Mouse (Mus musculus) urinary bladder, postnatal 10 days (tissue): Measurements from ENCODE around the gene Tmem14a.
"Not testable (repeated sequence)": the region's sequence is repeated elsewhere in the genome, so short reads cannot be mapped to it uniquely, and the experiment has no call there.

Experiments
- DNase-seq: peaks from one replicate; pipeline ENCODE4 v3.0.0; 2022; ENCODE audit warnings: low spot score

Tmem14a gene

GRCm38 (mm10) chr1:21218489-21218919, at the start of gene Tmem14a:
TSS of gene Tmem14a (plus strand) at chr1:21218575.
- peak; percentile 56 for DNase-seq

GRCm38 (mm10) chr1:21185196-21185595, 33.2 kb upstream of the Tmem14a start:
- DNase-seq, result no peak

DNA sequence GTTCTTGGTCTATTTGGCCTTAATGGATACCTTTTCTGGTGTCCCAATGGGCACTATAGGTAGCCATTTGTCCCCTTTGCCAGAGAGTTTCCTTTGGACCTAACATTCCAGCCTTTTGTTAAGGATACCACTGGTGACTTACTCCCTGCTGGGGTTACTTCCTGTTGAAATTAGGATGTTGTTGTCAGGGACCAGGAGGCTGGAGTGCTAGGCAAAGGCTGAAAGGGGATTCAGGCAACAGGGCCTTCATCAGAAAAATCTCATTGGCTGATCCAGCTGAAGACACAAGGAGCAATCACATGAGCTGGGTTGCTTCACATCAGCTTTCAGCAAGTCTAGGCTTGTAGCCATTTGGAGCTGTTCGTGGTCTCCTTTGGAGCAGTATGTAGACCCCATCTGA, 12.1 kb upstream of the Tmem14a start:
- no peak for DNase-seq

DNA sequence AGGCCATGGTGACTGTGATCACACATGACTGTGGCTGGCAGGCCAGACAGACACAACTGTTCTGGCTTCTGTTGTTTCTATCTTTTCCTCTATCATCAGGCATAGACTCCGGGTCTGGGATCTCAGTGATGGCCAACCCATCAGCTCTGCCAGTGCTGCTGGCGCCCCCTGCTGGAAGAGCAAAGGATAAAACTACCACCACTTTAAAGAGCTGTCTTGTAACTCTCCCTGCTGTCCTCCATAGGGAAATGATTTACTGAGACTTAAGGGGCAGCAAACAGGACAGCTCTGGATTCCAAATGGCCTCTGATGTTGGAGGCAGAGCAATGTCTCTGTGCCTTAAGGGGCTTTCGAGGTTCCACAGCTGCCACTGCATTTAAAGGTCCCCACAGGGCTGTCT, 4.8 kb upstream of the Tmem14a start:
- DNase-seq, result not testable (repeated sequence)

GRCm38 (mm10) chr1:21213991-21214692, 4.2 kb upstream of the Tmem14a start:
- DNase-seq, result not testable (repeated sequence)

DNA sequence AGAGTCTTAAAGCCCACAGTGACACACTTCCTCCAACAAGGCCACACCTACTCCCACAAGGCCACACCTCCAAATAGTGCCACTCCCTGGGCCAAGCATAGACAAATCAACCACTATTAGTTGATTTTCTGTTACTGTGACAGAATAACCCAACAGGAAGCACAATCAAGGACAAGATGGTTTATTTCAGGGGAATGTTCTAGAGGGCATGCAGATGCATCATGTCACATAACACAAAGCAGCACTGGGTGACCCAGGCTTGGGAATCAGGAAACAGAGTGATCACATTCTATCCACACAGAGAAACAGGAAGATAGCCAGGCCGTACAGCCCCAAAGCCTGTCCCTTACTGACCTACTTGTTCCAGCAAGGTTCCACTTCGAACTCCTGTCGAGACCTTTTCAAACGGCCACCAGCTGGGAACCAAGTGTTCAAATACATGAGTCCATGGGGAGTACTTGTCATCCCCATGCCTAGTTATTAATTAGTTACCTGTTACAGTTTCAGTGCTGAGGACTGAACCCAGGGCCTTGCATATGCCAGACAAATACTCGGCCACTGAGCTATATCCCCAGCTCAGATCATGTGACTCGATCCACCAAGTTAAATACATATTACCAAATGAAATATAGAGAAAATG, 9.5 kb downstream of the Tmem14a start:
- DNase-seq, result no peak

GRCm38 (mm10) chr1:21228740-21229722, 10.7 kb downstream of the Tmem14a start:
- DNase-seq, result not testable (repeated sequence)

DNA sequence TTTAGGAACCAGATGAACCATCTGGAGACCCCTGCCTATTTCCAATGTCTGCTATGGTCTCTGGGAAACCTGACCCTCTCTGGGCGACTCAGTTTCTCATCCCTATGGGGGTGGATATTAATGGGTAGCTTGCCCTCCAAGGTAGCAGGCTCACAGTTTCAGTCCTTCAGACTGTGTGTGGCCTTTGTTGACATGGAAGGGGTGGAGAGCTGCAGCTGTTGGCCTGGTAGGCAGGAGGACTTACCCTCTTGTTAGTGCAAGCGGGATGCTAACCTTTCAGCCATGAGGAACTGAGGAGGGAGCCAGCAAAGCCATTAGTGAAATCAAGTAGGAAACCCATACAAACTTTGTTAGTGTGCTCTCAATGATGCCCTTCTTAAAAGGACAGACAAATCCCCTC, 12.0 kb downstream of the Tmem14a start:
- DNase-seq, result no peak

GRCm38 (mm10) chr1:21231744-21232464, 13.5 kb downstream of the Tmem14a start:
- no peak for DNase-seq

DNA sequence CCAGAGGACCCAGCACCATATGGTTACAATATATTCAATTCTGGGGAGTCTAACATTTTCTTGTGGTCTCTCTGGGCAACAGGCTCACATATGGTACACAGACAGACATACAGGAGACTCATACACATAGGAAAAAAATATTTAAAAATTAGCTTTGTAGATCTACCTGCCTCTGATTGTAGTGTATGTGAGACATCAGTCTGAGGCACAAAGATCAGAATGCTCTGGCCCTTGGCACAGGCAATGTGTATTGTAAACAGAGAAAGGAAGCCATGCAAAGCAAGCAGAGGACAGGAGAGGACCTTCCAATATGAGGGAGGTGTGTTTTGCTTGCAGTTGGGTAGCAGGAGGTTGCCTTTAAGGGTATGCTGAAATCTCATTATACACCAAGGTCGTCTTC, 14.1 kb downstream of the Tmem14a start:
- DNase-seq, result no peak

- no peak for DNase-seq
Measured at GRCm38 (mm10) chr1:21235359-21235758, 17.0 kb downstream of the Tmem14a start.

- no peak for DNase-seq
Measured at GRCm38 (mm10) chr1:21239911-21240898, 21.8 kb downstream of the Tmem14a start, which contains the start of gene Gsta3. TSS of gene Gsta3 (plus strand) at chr1:21240589.

- no peak for DNase-seq
Measured at GRCm38 (mm10) chr1:21241096-21241495, 22.7 kb downstream of the Tmem14a start.

DNA sequence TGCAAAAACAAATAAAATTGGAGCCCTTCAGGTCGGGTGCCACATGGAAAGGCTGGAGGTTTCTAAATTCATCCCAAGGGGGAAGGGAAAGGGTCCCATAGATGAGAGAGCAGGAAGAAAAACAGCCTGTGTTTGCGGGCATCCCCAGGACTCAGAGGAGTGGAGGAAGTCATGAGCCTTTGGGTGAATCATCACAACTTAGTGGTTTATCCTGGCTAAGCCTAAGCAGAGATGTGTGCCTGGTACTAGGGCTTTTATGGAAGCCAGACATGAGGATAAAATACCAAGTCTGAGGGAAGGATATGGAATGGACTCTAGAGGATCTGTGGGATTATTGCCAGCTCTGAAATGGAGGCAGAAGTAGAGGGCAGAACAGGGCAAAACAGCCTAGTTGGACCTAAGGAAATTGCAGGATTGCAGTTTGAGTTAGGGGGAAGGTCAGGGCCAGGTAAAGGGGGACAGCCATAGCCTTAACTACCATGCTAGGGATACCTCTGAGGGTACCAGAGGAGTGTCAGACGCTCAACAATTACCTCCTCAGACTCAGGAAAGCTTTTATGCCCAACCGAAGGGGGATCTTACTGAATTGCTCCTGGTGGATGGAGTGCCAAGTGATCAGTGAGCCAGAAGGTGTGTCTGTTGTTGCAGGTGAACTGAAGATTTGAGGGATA, 26.1 kb downstream of the Tmem14a start:
- DNase-seq, result no peak

- no peak for DNase-seq
Measured at GRCm38 (mm10) chr1:21246136-21246535, 27.8 kb downstream of the Tmem14a start.

DNA sequence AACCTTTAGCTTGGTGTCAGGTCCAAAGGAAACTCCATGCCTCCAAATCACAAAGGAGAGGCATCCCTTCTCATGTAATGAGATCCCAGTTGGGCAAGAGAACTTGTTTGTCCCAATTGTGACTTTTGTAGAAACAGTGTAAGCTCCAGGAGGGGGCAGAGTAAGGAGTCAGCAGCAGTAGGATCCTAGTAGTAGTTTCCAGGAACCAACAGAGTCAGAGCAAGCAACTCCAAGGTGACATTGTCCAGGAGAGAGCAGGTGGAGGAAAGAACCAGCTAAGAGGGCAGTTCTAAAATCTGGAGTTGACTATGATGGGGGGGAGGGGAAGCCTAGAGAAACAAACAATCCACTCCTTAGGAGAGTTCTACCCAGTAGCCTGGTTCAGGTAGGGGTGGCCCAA, 29.5 kb downstream of the Tmem14a start:
- no peak for DNase-seq

- no peak for DNase-seq
Measured at GRCm38 (mm10) chr1:21248560-21249390, 30.4 kb downstream of the Tmem14a start.

- no peak for DNase-seq
Measured at GRCm38 (mm10) chr1:21251661-21252060, 33.3 kb downstream of the Tmem14a start.
